Comparison of ENCODE assay signal across 22 mouse cellular contexts in the genomic region with DNA sequence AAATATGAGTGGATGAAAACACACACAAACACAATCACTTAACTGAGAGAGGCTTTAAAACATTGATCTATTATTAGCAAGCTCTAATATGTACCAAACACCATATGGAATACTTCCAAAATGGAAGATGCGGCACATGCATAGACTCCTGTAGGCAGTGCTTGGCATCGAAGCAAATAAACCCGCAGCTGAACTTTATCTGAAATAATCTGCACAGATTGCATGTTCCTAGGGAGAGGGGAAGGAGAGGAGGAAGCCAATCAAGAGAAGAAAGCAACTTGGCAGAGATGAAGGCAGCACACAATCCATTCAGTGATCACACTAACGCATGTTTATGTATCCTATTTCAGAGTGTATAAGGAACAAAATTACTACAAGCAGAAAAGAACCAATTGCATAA.
DNase-seq lines count a peak whose midpoint lies in the region; ATAC-seq and TF ChIP-seq lines count a peak whose summit lies in the region.
"Had no signal": no experiment of that assay in that cellular context is flagged by ENCODE, and none has a peak within 500 bp of the region (broad histone marks: within the 10 kb centered on the region; RNA-seq: fewer than 3 reads in every experiment).

No protein-coding gene starts in this region.

- no peaks in the 10 kb centered on the region for H3K9me3 ChIP-seq in forebrain, embryonic 15.5 days
- H3K9me3 ChIP-seq in forebrain, embryonic 12.5 days: no peaks in the 10 kb centered on the region
- no peaks in the 10 kb centered on the region for H3K9me3 ChIP-seq in intestine, postnatal 0 days (ENCODE audit: control insufficient read depth)
- H3K9me3 ChIP-seq: hindbrain, embryonic 15.5 days; kidney, embryonic 15.5 days; neural tube, embryonic 12.5 days; stomach, embryonic 15.5 days had no signal

- peak; percentile 31 to 55 for DNase-seq in right cerebral cortex, postnatal 10 days (ENCODE audit: low spot score in 2 of 2)
- DNase-seq in right cerebral cortex, adult 2 months (ENCODE audit: low spot score in 2 of 2): no peak
- DNase-seq in cerebellum, adult 9-11 months: peak; percentile 61
- DNase-seq in thymus, postnatal 4 days: no peak
- DNase-seq: adrenal gland, adult 8-10 months; gastrocnemius, postnatal 14 days; heart, adult 11 months; kidney, postnatal 36 days; lung, postnatal 4 days; midbrain, embryonic 14.5 days; thymus, postnatal 25 days had no signal

- no peak for TF ChIP-seq CTCF in intestine, postnatal 0 days (IDR thresholded peaks at IDR 0.05; ENCODE audit: low read depth)

- H3K4me1 ChIP-seq in forebrain, embryonic 15.5 days: peaks cover 8% of the 10 kb centered on the region; the same call in 1 of the 2 replicates
- 0 out of 2 replicates have a peak, but pooled peaks cover 2% of the 10 kb centered on the region for H3K4me1 ChIP-seq in forebrain, embryonic 12.5 days
- H3K4me1 ChIP-seq in intestine, postnatal 0 days (replicated peaks; ENCODE audit: control insufficient read depth, insufficient read depth, low read length): no peaks in the 10 kb centered on the region
- H3K4me1 ChIP-seq: kidney, embryonic 15.5 days; neural tube, embryonic 12.5 days; stomach, embryonic 15.5 days had no signal

- no peaks in the 10 kb centered on the region for H3K27me3 ChIP-seq in forebrain, embryonic 15.5 days
- H3K27me3 ChIP-seq in forebrain, embryonic 12.5 days: no peaks in the 10 kb centered on the region
- H3K27me3 ChIP-seq in intestine, postnatal 0 days (replicated peaks; ENCODE audit: control insufficient read depth, insufficient read depth, low read length): no peaks in the 10 kb centered on the region
- H3K27me3 ChIP-seq: hindbrain, embryonic 15.5 days; kidney, embryonic 15.5 days; neural tube, embryonic 12.5 days; stomach, embryonic 15.5 days had no signal

- no peak overlapping the region for H3K4me3 ChIP-seq in forebrain, embryonic 15.5 days
- no peak overlapping the region for H3K4me3 ChIP-seq in forebrain, embryonic 12.5 days (replicated peaks)
- no peak overlapping the region for H3K4me3 ChIP-seq in intestine, postnatal 0 days (ENCODE audit: low read depth, low read length)
- H3K4me3 ChIP-seq: erythroblast, embryonic 14.5 days; hindbrain, embryonic 15.5 days; kidney, embryonic 15.5 days; neural tube, embryonic 12.5 days; stomach, embryonic 15.5 days had no signal

- WGBS in forebrain, embryonic 15.5 days: 44% methylated on average over 4 of the region's 4 CpGs
- 85% methylated on average over 4 of the region's 4 CpGs for whole genome bisulfite sequencing in forebrain, embryonic 12.5 days
- WGBS in intestine, postnatal 0 days: 81% methylated on average over 4 of the region's 4 CpGs

- no peak overlapping the region for H3K9ac ChIP-seq in forebrain, embryonic 15.5 days (replicated peaks)
- no peak overlapping the region for H3K9ac ChIP-seq in forebrain, embryonic 12.5 days
- H3K9ac ChIP-seq in intestine, postnatal 0 days (ENCODE audit: low read depth, low read length): no peak overlapping the region
- H3K9ac ChIP-seq: hindbrain, embryonic 15.5 days; kidney, embryonic 15.5 days; neural tube, embryonic 12.5 days; stomach, embryonic 15.5 days had no signal

- no peak overlapping the region for H3K4me2 ChIP-seq in forebrain, embryonic 15.5 days (replicated peaks)
- no peak overlapping the region for H3K4me2 ChIP-seq in forebrain, embryonic 12.5 days
- H3K4me2 ChIP-seq in intestine, postnatal 0 days (replicated peaks; ENCODE audit: low read depth): no peak overlapping the region
- H3K4me2 ChIP-seq: heart, embryonic 11.5 days; hindbrain, embryonic 15.5 days; kidney, embryonic 15.5 days; neural tube, embryonic 12.5 days; stomach, embryonic 15.5 days had no signal

- H3K27ac ChIP-seq in forebrain, embryonic 15.5 days (replicated peaks): 0 out of 2 replicates have a peak overlapping the region, but pooled peaks have one; percentile 21
- no peak overlapping the region for H3K27ac ChIP-seq in forebrain, embryonic 12.5 days
- no peak overlapping the region for H3K27ac ChIP-seq in intestine, postnatal 0 days (ENCODE audit: low read depth, low read length)
- H3K27ac ChIP-seq: hindbrain, embryonic 15.5 days; kidney, embryonic 15.5 days; neural tube, embryonic 12.5 days; stomach, embryonic 15.5 days had no signal

- H3K36me3 ChIP-seq in forebrain, embryonic 15.5 days: no peaks in the 10 kb centered on the region
- no peaks in the 10 kb centered on the region for H3K36me3 ChIP-seq in forebrain, embryonic 12.5 days (replicated peaks)
- H3K36me3 ChIP-seq in intestine, postnatal 0 days (ENCODE audit: control insufficient read depth, insufficient read depth): no peaks in the 10 kb centered on the region
- H3K36me3 ChIP-seq: hindbrain, embryonic 15.5 days; kidney, embryonic 15.5 days; neural tube, embryonic 12.5 days; stomach, embryonic 15.5 days had no signal

- peak; percentile 71 for ATAC-seq in forebrain, embryonic 15.5 days (replicated peaks)
- no peak for ATAC-seq in forebrain, embryonic 12.5 days (ENCODE audit: low FRiP score)
- no peak for ATAC-seq in intestine, postnatal 0 days
- ATAC-seq: activated CD4-positive, CD25-positive, alpha-beta regulatory T cell, adult 4 months; intestine, embryonic 16.5 days had no signal

Comparison
In these comparisons a context has a peak if more than half of its experiments do, and no peak if none do; other contexts are left out.
1. DNase-seq: peak in right cerebral cortex, postnatal 10 days (2 of 2) and cerebellum, adult 9-11 months (single experiment); none in right cerebral cortex, adult 2 months (0 of 2) and thymus, postnatal 4 days (single experiment).